Mouse (Mus musculus) heart, adult 2 months (tissue): Measurements from ENCODE around the gene Samd7.

Experiments used
- CTCF ChIP-seq: fragments of 200-600 bp; IDR thresholded peaks from 2 replicates; pipeline ENCODE4 v1.8.1; 2022; ENCODE audit warnings: antibody characterized with exemption, mild to moderate bottlenecking, moderate library complexity
- EP300 ChIP-seq: fragments of 200-500 bp; IDR thresholded peaks from 2 replicates; pipeline ENCODE4 v1.6.1; 2011; ENCODE audit warnings: low read depth, low read length, control low read depth; ENCODE audit not compliant: insufficient read depth
- POLR2A ChIP-seq: fragments of 200-500 bp; IDR thresholded peaks from 2 replicates; pipeline ENCODE4 v1.6.1; 2011; ENCODE audit warnings: mild to moderate bottlenecking, low read depth, low read length, control low read depth; ENCODE audit not compliant: insufficient read depth

DNA sequence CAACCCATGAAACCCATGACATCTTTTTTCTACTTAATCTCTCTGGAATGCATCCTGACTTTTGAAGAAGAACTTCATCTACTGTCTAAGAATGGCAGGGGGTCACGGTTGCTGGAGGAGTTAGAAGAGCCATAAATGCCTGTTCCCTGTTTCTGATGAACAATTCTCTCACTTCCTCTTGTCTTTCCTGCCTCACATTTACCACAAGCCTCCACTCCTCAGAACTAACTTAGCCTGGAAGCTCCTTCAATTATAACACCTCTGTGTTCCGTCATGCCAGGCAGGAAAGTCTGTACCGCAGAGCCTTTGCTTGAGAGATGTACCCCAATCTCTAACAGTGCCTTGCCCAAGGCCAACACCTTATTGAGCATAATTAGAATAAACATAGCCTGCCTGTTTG lies 27.4 kb upstream of the Samd7 start:
- TF ChIP-seq POLR2A, result no peak
- no peak for TF ChIP-seq CTCF
- no peak for TF ChIP-seq EP300
